Mouse (Mus musculus): ENCODE data around the gene Gns.

DNA sequence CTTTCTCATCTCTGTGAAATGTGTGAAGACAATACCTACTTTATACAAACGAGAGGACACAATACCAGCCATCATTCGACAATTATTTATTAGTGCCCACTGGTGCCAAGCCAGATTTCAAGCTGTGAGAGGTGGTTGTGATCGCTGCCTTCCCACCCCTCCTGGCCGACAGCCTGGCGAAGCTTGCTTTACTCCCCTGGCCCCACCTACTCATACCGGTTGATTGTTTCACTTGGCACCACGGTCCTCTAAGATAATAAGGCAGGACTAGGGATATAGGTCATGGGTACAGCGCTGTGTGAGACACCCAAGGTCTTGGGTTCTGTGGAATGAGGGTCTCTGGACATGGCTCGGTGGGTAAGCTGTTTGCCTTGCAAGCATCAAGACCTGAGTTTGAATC, 56.1 kb downstream of the Gns start:
- no peak for TF ChIP-seq EP300 (IDR thresholded peaks at IDR 0.05)
- no peak for TF ChIP-seq CTCF (IDR thresholded peaks at IDR 0.05)

All from lung, postnatal 0 days (tissue).